Comparison of ENCODE assay signal across 8 mouse cellular contexts in the genomic region with DNA sequence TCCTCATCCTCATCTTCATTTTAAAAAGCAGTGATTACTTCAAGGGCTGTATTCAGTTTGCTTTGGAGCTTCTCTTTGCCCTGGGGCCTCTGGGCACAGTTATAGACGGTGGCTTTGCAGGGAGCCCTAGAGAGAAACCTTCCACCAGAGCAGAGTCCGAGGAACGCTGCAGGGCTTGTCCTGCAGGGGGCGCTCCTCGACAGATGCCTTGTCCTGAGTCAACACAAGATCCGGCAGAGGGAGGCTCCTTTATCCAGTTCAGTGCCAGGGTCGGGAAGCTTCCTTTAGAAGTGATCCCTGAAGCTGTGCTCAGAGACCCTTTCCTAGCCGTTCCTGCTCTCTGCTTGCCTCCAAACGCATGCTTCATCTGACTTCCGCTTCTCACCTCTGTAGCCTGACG. TPM values are rescaled to one million over a fixed set of nuclear protein-coding genes. Genes with fewer than 3 reads are reported as not detected.
DNase-seq lines count a peak whose midpoint lies in the region; ATAC-seq and TF ChIP-seq lines count a peak whose summit lies in the region.
"Had no signal": no experiment of that assay in that cellular context is flagged by ENCODE, and none has a peak within 500 bp of the region (broad histone marks: within the 10 kb centered on the region; RNA-seq: fewer than 3 reads in every experiment).

No protein-coding gene starts in this region.

- peak; percentile 68 for TF ChIP-seq CTCF in cerebellum, adult 2 months (IDR thresholded peaks at IDR 0.05; ENCODE audit: borderline replicate concordance, insufficient read depth, low read depth, low read length)

- peak; percentile 91 for ATAC-seq in frontal cortex, adult (ENCODE audit: low TSS enrichment)
- peak; percentile 54 to 55; a peak in 2 of 4 replicates for ATAC-seq in hematopoietic stem cell, adult 5-6 weeks (replicated peaks in 1 of 2; ENCODE audit: insufficient read depth in 1 of 2, low FRiP score in 2 of 2, low TSS enrichment in 1 of 2, low read depth in 1 of 2, poor library complexity in 2 of 2, severe bottlenecking in 2 of 2)

- H3K4me1 ChIP-seq in cerebellum, adult 2 months (ENCODE audit: control insufficient read depth, insufficient read depth, low read length), result no peaks in the 10 kb centered on the region

- WGBS in cerebellum, adult 2 months, result 15% methylated on average over 11 of the region's 11 CpGs

- H3K27me3 ChIP-seq in cerebellum, adult 2 months (ENCODE audit: control insufficient read depth, insufficient read depth, low read length), result no peaks in the 10 kb centered on the region; the same call in 1 of the 2 replicates

- DNase-seq in ZHBTc4 (ENCODE audit: low read depth, low spot score), result peak; percentile 86
- DNase-seq in cerebellum, adult 2 months, result peak; percentile 59 to 71
- peak; percentile 55 for DNase-seq in layer of hippocampus, adult 9-11 months
- peak; percentile 83 for DNase-seq in lung, postnatal 36 days
- DNase-seq in right cerebral cortex, postnatal 4 days, result peak; percentile 79

- no peak overlapping the region for H3K4me3 ChIP-seq in cerebellum, adult 2 months (replicated peaks; ENCODE audit: insufficient read depth, low read depth, low read length)
- H3K4me3 ChIP-seq: limb, embryonic 15.5 days had no signal

- TF ChIP-seq POLR2A in cerebellum, adult 2 months (IDR thresholded peaks at IDR 0.05; ENCODE audit: borderline replicate concordance, insufficient read depth, low read length), result no peak

- no peak overlapping the region for H3K27ac ChIP-seq in cerebellum, adult 2 months (ENCODE audit: insufficient read depth, low read length)
- H3K27ac ChIP-seq: limb, embryonic 15.5 days had no signal

RNA-seq across cellular contexts. Expression of a gene that starts 5.5 kb away (rescaled TPM):
- 46.5 and 49.0 TPM in 2 replicates for polyA plus RNA-seq in cerebellum, adult 2 months (2012; rRNA removed)
- total RNA-seq in hematopoietic stem cell, adult 5-6 weeks (2017), result 1.4 and 2.2 TPM in 2 replicates
